Mouse (Mus musculus) cerebellum, adult 2 months (tissue): ENCODE measurements around the gene Tpsg1.

Source experiments
- CTCF ChIP-seq: fragments of 200-500 bp; IDR thresholded peaks from 2 replicates; pipeline ENCODE4 v1.5.1; 2011; ENCODE audit warnings: low read depth, mild to moderate bottlenecking, control low read depth, low read length, moderate library complexity, borderline replicate concordance; ENCODE audit not compliant: insufficient read depth
- POLR2A ChIP-seq: fragments of 200-500 bp; IDR thresholded peaks from 2 replicates; pipeline ENCODE4 v1.6.1; 2011; ENCODE audit warnings: low read length, control low read depth, borderline replicate concordance; ENCODE audit not compliant: insufficient read depth

GRCm38 (mm10) chr17:25394526-25394925 lies 25.5 kb downstream of the Tpsg1 start:
- TF ChIP-seq POLR2A (no peak), CTCF (no peak)
